Mouse (Mus musculus) liver, embryonic 12.5 days (tissue): ENCODE data around the gene Mab21l3. TPM values are rescaled to one million over a fixed set of nuclear protein-coding genes. Genes with fewer than 3 reads are reported as not detected.
"Not testable (repeated sequence)": the region's sequence is repeated elsewhere in the genome, so short reads cannot be mapped to it uniquely, and the experiment has no call there.

ENCODE experiments used
- ATAC-seq: fragments of 200-750 bp; cut with Nextera tagmentation; 2 replicates; pipeline ENCODE4 v1.8.0; 2017; ENCODE audit warnings: moderate number of reproducible peaks, mild to moderate bottlenecking, moderate library complexity
- H3K27ac ChIP-seq: fragments of 300-500 bp; sonication (generic); 2 replicates; pipeline ENCODE4 v1.5.1; 2016; ENCODE audit warnings: mild to moderate bottlenecking
- H3K27me3 ChIP-seq: fragments of 300-500 bp; sonication (generic); replicated peaks from 2 replicates; pipeline ENCODE4 v1.6.1; 2016; ENCODE audit warnings: mild to moderate bottlenecking, moderate library complexity
- H3K36me3 ChIP-seq: fragments of 300-500 bp; sonication (generic); 2 replicates; pipeline ENCODE4 v1.6.1; 2016; ENCODE audit warnings: mild to moderate bottlenecking, moderate library complexity
- H3K4me1 ChIP-seq: fragments of 300-500 bp; sonication (generic); 2 replicates; pipeline ENCODE4 v1.6.1; 2016
- H3K4me2 ChIP-seq: fragments of 300-500 bp; sonication (generic); 2 replicates; pipeline ENCODE4 v1.6.1; 2016; ENCODE audit warnings: mild to moderate bottlenecking, moderate library complexity
- H3K4me3 ChIP-seq: fragments of 300-500 bp; sonication (generic); 2 replicates; pipeline ENCODE4 v1.5.1; 2016; ENCODE audit warnings: mild to moderate bottlenecking, moderate library complexity
- H3K9ac ChIP-seq: fragments of 300-500 bp; sonication (generic); 2 replicates; pipeline ENCODE4 v1.6.1; 2016; ENCODE audit warnings: mild to moderate bottlenecking, moderate library complexity
- H3K9me3 ChIP-seq: fragments of 300-500 bp; sonication (generic); replicated peaks from 2 replicates; pipeline ENCODE4 v1.6.1; 2016; ENCODE audit warnings: mild to moderate bottlenecking, moderate library complexity
- WGBS: fragments of 180-500 bp; shearing (Covaris S2); methylation state at CpG from one replicate; pipeline ENCODE4 v1.1.7; 2016; ENCODE audit not compliant: insufficient replicate concordance; 5-methylcytosine and 5-hydroxymethylcytosine counted together
- polyA plus RNA-seq: library from polyadenylated mRNA; unstranded; fragments of >200 nt; fragmentation: Nextera tagmentation; extraction: Ambion mirVana; gene quantifications from 2 replicates; pipeline ENCODE4 v1.2.1, GENCODE M21; 2016

Gene Mab21l3
- polyA plus RNA-seq, 1 experiment from 2014 or later, result 0.07 TPM

DNA sequence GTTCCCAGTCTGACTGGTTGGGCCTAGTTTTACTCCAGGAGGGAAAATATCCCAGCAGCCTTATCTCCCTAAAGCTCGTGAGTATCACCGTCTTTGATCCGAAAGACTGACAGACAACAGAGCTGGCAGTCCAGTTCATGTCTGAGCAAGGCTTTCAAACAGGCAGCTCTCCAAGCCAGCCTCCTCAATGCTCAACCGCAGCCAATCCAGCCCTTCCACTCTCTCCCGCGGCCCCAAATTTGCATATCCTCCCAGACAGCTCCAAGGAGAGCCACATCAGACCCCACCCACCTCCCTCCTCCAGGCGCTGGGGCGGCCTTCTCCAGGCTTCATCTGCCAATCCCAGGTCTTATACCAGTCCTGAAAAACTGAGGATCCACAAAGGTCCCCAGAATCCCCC, 12.7 kb downstream of the Mab21l3 start:
- WGBS, result 4% methylated on average over 8 of the region's 8 CpGs
- H3K4me2 ChIP-seq, result peak overlapping the region; percentile 36
- ATAC-seq, result peak; percentile 64
- H3K4me1 ChIP-seq, result peaks cover 12% of the 10 kb centered on the region
- no peaks in the 10 kb centered on the region for H3K27me3 ChIP-seq
- H3K4me3 ChIP-seq, result no peak overlapping the region; the same call in 1 of the 2 replicates
- no peak overlapping the region for H3K9ac ChIP-seq
- no peak overlapping the region for H3K27ac ChIP-seq
- no peaks in the 10 kb centered on the region for H3K36me3 ChIP-seq
- H3K9me3 ChIP-seq, result no peaks in the 10 kb centered on the region

DNA sequence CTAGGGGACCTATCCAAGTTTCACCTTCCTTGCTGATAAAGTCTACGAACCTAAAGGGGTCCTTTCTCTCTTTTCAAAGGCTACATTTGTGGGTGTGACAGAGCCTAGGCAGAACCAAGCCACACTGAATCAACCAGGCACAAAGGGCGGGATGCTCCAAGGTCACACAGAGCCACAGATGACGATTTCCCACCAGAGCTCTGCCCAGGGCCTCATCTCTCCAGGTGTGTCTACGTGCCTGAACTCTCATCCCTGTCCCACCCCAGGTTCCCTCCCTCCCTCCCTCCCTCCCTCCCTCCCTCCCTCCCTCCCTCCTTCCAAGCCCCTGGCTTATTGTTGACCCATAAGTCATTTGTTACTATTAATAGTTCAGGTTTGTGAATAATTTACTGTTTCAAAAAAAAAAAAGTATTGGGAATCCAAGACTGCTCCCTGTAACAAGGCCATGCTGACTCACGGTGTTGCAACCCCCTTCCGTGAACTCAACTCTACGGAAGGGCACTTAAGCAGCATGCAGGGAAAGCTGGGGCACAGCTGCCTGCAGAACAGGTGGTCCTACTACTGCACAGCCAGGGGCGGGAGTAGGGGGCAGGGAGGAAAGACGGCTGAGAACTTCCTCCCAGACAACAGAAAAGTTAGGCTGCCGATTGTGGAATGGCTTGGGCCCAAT, 17.4 kb downstream of the Mab21l3 start:
- H3K4me1 ChIP-seq, result peaks cover 11% of the 10 kb centered on the region
- WGBS, result 40% methylated on average over 10 of the region's 10 CpGs
- no peak overlapping the region for H3K4me2 ChIP-seq
- H3K9ac ChIP-seq, result no peak overlapping the region
- no peaks in the 10 kb centered on the region for H3K36me3 ChIP-seq
- ATAC-seq, result no peak
- H3K9me3 ChIP-seq, result no peaks in the 10 kb centered on the region
- no peak overlapping the region for H3K27ac ChIP-seq
- H3K4me3 ChIP-seq, result no peak overlapping the region
- no peaks in the 10 kb centered on the region for H3K27me3 ChIP-seq

DNA sequence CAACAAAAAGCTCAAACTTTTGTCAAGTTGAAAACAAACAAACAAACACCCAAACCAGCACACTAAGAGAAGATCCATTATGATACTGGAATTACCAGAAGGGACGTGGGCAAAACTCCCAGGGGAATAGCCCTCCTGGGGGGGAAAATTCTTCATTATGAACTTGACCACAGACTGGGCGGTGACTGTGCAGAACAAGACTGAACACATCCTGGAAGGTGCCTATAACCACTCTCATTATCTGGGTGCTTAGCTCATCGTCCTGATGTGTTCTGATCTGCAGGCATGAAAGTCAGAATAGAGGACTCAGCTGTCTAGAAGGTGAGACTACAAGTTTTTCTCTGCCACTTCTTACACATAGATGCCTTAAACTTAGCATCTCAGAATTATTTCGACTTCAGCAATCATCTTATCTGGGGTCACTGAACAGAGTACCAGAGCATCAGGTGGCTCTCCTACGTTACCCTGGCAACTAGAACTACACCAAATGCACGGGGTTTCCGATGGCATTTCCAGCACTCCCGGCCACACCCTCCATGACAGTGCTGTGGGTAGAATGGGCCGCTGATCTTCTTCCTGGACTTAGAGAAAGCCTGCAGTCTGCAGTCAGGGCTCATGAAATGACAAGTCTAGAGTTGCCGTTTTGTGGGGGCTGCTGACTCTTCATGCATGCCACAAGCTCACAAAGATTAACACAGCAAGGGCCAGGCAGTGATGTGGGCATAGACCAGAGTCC, 18.7 kb downstream of the Mab21l3 start:
- H3K9ac ChIP-seq, result no peak overlapping the region
- no peaks in the 10 kb centered on the region for H3K9me3 ChIP-seq
- WGBS, result 54% methylated on average over 10 of the region's 10 CpGs
- no peaks in the 10 kb centered on the region for H3K36me3 ChIP-seq
- H3K4me2 ChIP-seq, result no peak overlapping the region
- no peak overlapping the region for H3K4me3 ChIP-seq
- no peaks in the 10 kb centered on the region for H3K27me3 ChIP-seq
- no peak overlapping the region for H3K27ac ChIP-seq
- ATAC-seq, result no peak
- no peaks in the 10 kb centered on the region; the same call in 1 of the 2 replicates for H3K4me1 ChIP-seq

DNA sequence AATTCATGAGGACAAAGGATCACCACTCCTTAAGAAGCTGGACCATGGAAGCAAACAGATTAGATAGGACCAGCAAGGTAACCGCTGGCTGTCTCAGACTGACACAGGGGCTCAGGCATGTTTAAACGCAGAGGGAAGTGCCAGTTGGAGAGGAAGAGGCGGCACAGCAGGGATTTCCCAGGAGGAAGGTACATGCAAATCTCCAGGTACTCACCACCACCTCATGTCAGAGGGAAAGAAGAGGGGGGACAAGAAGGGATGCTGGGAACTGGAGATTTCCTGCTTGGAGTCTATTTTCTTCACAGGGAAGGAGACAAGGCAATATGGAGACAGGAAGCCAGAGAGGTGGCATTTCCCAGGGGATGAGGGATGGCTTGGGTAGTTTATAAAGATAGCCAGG, 20.2 kb downstream of the Mab21l3 start:
- H3K4me2 ChIP-seq, result no peak overlapping the region
- no peak for ATAC-seq
- no peak overlapping the region for H3K27ac ChIP-seq
- H3K4me3 ChIP-seq, result no peak overlapping the region
- H3K27me3 ChIP-seq, result no peaks in the 10 kb centered on the region
- 33% methylated on average over 3 of the region's 3 CpGs for WGBS
- H3K9me3 ChIP-seq, result no peaks in the 10 kb centered on the region
- no peak overlapping the region for H3K9ac ChIP-seq
- no peaks in the 10 kb centered on the region; the same call in 1 of the 2 replicates for H3K4me1 ChIP-seq
- H3K36me3 ChIP-seq, result no peaks in the 10 kb centered on the region

DNA sequence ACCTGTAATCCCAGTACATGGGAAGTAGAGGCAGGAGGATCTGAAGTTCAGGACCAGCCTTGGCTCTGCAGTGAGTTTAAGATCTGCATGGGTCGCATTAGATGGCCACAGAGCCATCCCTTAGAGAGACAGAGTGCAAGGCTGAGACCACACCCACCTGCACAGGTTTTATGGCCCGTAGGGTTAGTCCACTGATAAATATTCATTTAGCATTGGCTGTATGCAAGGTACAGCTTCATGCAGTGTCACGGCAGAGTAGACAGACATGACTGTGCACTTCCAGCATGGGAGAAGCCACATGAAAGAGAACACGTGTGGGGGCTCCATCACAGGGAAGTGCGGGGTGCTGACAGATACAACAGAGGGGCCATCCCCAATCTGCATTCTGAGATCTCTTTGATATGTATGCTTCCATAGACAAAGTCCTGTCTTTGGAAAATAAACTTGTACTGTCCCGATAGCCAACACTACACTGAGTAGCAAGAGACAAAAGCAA, 21.5 kb downstream of the Mab21l3 start:
- Histone ChIP-seq H3K27ac (no peak overlapping the region), H3K4me1 (no peaks in the 10 kb centered on the region; the same call in 1 of the 2 replicates), H3K9ac (no peak overlapping the region), H3K27me3 (no peaks in the 10 kb centered on the region), H3K4me2 (no peak overlapping the region), H3K4me3 (no peak overlapping the region), H3K36me3 (no peaks in the 10 kb centered on the region), H3K9me3 (no peaks in the 10 kb centered on the region)
- ATAC-seq, result no peak
- WGBS, result 55% methylated on average over 6 of the region's 6 CpGs

DNA sequence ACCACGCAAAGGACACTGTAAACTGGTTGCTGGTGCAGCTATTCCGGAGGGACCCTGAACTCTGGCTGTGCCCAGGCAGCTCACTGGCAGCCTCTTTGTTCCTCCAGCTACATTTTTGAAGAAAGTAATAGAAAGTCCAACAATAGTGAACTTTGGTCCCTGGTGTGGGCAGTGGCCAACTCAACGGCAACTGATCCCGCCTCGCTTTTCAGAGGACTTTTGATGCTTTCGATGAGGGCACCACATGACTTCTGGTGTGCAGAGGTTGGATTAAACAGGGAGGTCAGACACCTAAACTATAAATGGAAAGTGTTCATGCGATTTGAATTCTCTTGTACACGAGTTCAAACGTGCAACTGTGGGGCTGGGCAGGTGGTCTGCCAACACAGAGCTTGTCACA, 24.4 kb downstream of the Mab21l3 start:
- Histone ChIP-seq H3K4me2 (no peak overlapping the region), H3K4me3 (no peak overlapping the region), H3K9me3 (no peaks in the 10 kb centered on the region), H3K27me3 (no peaks in the 10 kb centered on the region), H3K36me3 (no peaks in the 10 kb centered on the region), H3K27ac (no peak overlapping the region), H3K4me1 (no peaks in the 10 kb centered on the region), H3K9ac (no peak overlapping the region)
- no peak for ATAC-seq
- WGBS, result 78% methylated on average over 9 of the region's 9 CpGs

DNA sequence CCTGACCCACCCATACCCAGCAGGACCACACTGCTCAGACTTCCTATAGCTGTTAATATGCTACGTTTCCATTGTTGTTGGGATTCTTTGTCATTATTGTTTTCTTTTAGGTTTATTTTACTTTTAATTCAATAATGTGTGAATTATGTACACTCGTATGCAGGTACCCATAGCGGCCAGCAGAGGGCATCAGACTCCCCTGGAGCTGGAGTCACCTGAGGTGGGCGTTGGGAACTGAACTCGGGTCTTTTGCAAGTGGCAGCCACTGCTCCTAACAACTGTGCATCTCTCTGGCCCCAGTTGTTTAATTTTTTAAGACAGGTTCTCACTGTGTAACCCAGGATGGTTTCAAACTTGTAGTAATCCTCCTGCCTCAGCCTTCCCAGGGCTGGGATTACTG, 26.7 kb downstream of the Mab21l3 start:
- Histone ChIP-seq H3K9me3 (no peaks in the 10 kb centered on the region), H3K27ac (no peak overlapping the region), H3K36me3 (no peaks in the 10 kb centered on the region), H3K4me3 (no peak overlapping the region), H3K4me2 (no peak overlapping the region), H3K9ac (no peak overlapping the region), H3K4me1 (no peaks in the 10 kb centered on the region), H3K27me3 (no peaks in the 10 kb centered on the region)
- no peak for ATAC-seq
- WGBS, result 58% methylated on average over 5 of the region's 5 CpGs

DNA sequence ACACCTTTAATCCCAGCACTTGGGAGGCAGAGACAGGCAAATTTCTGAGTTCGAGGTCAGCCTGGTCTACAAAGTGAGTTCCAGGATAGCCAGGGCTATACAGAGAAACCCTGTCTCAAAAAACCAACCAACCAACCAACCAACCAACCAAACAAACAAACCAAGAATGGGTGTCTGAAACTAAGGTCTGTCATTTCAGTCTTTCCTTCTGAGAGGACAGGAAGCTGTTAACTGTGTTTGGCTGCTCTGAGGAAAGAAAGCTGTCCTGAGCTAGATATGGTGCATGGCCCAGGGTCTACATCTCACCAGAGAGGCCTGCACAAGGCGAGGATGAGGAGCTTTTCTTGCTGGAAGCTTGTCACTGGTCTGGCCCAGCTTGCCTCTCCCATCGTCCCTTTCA, 28.1 kb downstream of the Mab21l3 start:
- not testable (repeated sequence) for H3K36me3 ChIP-seq, H3K27me3 ChIP-seq, H3K9me3 ChIP-seq, H3K4me2 ChIP-seq, H3K27ac ChIP-seq, ATAC-seq, H3K4me1 ChIP-seq, H3K4me3 ChIP-seq, H3K9ac ChIP-seq
- WGBS, result 47% methylated on average over 3 of the region's 3 CpGs

DNA sequence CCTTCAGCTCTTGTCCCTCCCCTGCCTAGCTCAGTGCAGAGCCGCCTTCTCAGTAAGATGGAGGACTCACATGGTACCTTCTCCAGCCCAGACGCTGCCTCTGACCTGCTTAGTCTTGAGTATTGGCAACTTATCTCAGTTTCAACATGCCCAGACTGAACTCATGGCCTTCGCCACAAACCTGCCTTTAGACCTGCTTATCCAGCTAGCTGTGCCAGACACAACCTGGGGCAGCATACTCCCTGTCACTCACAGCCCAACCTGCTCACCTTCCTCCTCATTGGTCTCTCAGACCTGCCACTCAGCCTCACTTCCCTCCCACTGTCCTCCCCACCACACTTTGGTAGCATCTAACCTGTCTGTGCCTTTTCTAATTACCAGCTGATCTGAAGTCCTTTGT, 32.8 kb downstream of the Mab21l3 start:
- H3K27me3 ChIP-seq, result no peaks in the 10 kb centered on the region
- no peaks in the 10 kb centered on the region for H3K36me3 ChIP-seq
- WGBS, result 55% methylated on average over 3 of the region's 3 CpGs

DNA sequence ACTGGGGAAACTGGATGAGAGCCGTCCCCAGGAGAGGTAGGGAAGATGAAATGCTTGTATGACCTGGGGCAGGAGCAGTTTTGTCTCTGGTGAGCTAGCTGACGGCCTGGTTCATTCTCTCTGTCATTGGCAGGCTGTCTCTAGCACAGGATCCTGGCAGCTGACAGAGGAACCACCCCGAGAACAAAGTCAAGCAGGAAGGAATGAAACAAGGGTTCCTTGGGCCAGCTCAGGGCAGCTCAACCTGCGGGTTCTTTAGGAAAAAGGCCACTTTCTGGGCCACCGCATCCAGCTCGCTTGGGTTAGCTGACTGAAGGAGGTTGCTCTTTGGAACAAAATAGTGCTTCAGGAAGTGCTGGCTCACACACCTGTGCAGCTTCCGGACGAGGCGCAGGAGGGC, 34.0 kb downstream of the Mab21l3 start:
- Histone ChIP-seq H3K36me3 (no peaks in the 10 kb centered on the region), H3K4me3 (no peak overlapping the region), H3K27ac (no peak overlapping the region), H3K4me1 (no peaks in the 10 kb centered on the region), H3K9me3 (no peaks in the 10 kb centered on the region), H3K9ac (no peak overlapping the region), H3K4me2 (no peak overlapping the region), H3K27me3 (no peaks in the 10 kb centered on the region)
- WGBS, result 64% methylated on average over 9 of the region's 9 CpGs
- ATAC-seq, result no peak

More for the DNA sequence above, 32.8 kb downstream of the Mab21l3 start:
- no peak overlapping the region for H3K4me3 ChIP-seq
- no peaks in the 10 kb centered on the region for H3K9me3 ChIP-seq
- no peak overlapping the region for H3K4me2 ChIP-seq
- ATAC-seq, result no peak
- H3K4me1 ChIP-seq, result no peaks in the 10 kb centered on the region
- H3K27ac ChIP-seq, result no peak overlapping the region
- no peak overlapping the region for H3K9ac ChIP-seq

DNA sequence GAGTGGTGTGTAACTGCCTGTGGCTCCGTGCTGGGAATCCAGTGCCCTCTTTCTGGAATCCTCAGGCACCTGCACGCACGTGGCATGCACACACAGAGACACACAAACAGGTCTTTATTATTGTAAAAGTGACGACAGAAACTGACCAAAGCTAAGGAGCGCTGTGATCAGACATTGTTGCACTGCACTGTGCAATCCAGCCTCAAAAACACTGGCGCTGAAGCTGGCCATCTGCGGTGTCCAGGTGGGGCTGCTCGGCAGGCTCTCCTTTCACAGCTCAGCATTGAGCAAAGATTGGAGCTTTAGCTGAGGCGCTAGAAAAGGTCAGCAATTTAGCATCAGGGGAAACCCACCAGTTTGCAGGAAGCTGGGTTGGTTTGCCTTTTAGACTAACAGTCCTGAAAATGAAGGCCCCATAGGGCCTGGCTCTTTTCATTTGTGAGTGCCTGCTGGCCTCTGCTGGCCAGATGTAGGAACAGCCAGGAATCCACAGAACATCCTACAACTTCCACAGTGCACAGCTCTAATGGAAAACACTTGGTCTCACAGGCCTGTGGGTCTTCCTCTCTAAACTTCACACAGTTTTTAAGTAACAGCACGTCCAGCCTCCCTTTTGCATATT, 36.3 kb downstream of the Mab21l3 start:
- no peak overlapping the region for H3K4me2 ChIP-seq
- WGBS, result 62% methylated on average over 10 of the region's 10 CpGs
- H3K9ac ChIP-seq, result no peak overlapping the region
- no peaks in the 10 kb centered on the region for H3K36me3 ChIP-seq
- H3K27me3 ChIP-seq, result no peaks in the 10 kb centered on the region; the same call in 1 of the 2 replicates
- no peak overlapping the region for H3K4me3 ChIP-seq
- ATAC-seq, result no peak
- no peak overlapping the region for H3K27ac ChIP-seq
- H3K4me1 ChIP-seq, result no peaks in the 10 kb centered on the region
- H3K9me3 ChIP-seq, result no peaks in the 10 kb centered on the region

DNA sequence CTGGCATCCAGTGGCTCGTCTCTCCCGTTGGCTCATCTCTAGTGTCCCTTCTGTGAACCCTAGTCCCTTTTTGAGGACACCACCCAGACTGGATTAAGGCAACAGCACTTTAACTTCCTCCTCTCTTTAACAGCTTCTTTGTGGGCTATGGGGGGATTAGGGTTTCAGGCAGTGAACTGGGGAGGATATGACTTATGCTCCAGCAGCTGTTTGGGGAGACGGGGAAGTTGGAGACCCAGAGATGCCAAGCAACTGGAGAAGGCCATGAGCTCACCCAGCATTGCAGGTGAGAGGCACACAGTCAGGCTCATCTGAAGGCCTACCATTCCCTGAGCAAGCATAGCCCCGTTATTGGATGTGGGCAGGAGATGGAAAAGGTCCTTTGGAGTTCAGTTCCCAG, 36.8 kb downstream of the Mab21l3 start:
- WGBS, result 47% methylated on average over 4 of the region's 4 CpGs
- Histone ChIP-seq H3K9ac (no peak overlapping the region), H3K9me3 (no peaks in the 10 kb centered on the region), H3K27ac (no peak overlapping the region), H3K4me2 (no peak overlapping the region), H3K27me3 (no peaks in the 10 kb centered on the region; the same call in 1 of the 2 replicates), H3K36me3 (no peaks in the 10 kb centered on the region), H3K4me1 (no peaks in the 10 kb centered on the region), H3K4me3 (no peak overlapping the region)
- no peak for ATAC-seq
